Mouse (Mus musculus) left cerebral cortex, postnatal 25 days (tissue): Measurements from ENCODE around the gene Fbrs. TPM values are rescaled to one million over a fixed set of nuclear protein-coding genes. Genes with fewer than 3 reads are reported as not detected.
"Not testable (repeated sequence)": the region's sequence is repeated elsewhere in the genome, so short reads cannot be mapped to it uniquely, and the experiment has no call there.

ENCODE experiments used
- DNase-seq, 2 experiments: peaks; one replicate each; pipeline ENCODE4 v3.0.0; 2022; ENCODE audit warnings: low spot score in 2 of 2, mixed read lengths in 1 of 2
- intact Hi-C: fragments of 180-260 bp; cut with DNase I; formaldehyde crosslinking; loops from one replicate; pipeline ENCODE4 v1.15.1; 2025
- total RNA-seq, 2 experiments: library from RNA; stranded (reverse); gene quantifications; 2 replicates each; pipeline ENCODE4 v1.2.3; 2021

Gene Fbrs
- total RNA-seq, 2 experiments from 2014 or later, result 56.2 to 56.9 TPM

- DNase-seq, result no peak
- intact Hi-C loops, result loop anchor here (5.0 kb wide), 1 partner anchor 112 kb away; no protein-coding TSS in a partner anchor
Measured at GRCm38 (mm10) chr7:127474378-127475070, 4.5 kb upstream of the Fbrs start.

GRCm38 (mm10) chr7:127475186-127475740 lies 3.7 kb upstream of the Fbrs start:
- intact Hi-C loops, result no loop called here
- DNase-seq, result no peak

DNA sequence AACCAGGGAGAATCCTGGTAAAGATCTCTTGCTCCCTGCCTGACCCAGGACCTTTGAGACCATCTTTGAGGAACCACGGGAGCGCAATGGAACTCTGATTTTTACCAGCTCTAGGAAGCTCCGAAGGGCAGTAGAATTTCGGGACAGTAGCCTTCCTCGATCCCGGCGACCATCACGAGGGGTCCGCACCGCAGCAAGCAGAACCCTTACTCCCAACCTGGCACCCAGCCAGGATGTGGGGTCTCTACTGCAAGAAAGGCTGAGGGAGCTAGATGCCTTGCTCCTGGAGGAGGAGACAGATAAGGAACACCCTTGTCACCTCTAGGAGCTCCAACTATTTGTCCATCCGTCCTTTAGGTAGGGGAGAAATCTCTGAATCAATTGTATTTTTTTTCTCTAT lies 2.7 kb upstream of the Fbrs start:
- DNase-seq, result no peak
- intact Hi-C loops, result no loop called here

DNA sequence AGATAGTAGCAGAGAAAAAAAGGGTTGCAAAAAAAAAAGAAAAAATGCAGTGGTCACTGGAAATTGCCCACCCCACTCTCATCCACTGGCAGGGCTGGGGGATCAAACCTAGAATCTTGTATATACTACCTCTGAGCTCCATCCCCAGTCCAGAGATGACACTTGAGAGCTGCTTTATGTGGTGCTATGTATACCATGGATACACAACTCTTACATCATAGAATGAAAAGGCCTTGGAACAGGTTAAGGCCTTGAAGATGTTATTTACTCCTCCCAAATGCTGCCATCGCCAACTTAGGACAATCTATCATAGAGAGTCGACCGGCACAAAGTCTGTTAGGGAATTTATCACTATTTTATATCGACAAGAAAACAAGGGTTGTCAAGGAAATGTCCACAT lies 2.1 kb upstream of the Fbrs start:
- intact Hi-C loops, result no loop called here
- no peak for DNase-seq

- DNase-seq, result peak; percentile 100
- intact Hi-C loops, result loop anchor here (1.0 kb wide), 1 partner anchor 34 kb away; no protein-coding TSS in a partner anchor
Measured at GRCm38 (mm10) chr7:127477687-127478634, 1.0 kb upstream of the Fbrs start.

DNA sequence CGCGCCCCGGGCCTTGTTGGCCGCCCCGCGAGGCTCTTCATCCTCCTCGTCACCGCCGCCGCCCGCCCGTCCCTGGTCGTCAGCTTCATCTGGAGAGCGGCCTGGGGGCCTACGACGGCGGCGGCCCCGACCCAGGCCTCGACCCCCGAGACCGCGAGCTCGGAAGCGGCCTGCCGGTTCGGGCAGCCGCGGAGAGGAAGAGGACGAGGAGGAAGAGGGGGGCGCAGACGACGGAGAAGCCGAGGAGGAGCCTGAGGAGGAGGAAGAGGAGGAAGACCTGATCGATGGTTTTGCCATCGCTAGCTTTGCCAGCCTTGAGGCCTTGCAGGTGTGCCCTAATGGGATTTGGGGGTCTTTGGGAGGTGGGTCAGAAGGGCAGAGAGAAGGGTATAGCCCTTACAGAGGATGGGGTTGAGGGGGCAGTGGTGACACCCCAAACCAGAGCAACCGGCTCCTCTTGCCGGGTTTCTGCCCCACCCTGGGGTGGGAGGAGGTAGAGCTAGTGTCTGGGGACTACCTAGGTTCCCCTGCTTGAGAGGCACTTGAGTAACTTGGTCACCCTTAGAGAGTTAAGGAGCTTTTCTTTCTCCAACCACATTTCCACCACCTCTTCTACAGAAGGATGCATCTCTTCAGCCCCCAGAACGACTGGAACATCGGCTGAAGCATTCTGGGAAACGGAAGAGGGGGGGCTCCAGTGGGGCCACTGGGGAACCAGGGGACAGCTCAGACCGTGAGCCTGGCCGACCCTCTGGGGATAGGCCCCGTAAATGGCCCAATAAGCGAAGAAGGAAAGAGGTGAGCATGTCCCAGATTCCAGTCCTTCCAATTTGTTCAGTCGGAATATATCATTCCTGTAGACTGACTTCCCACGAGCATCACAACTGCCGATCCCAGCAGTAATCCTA lies 573 bp downstream of the Fbrs start:
- intact Hi-C loops, result no loop called here
- DNase-seq, result peak in 1 of 2 experiments; percentile 36

GRCm38 (mm10) chr7:127480321-127480720 lies 1.3 kb downstream of the Fbrs start:
- DNase-seq, result peak in 1 of 2 experiments; percentile 21
- intact Hi-C loops, result no loop called here

DNA sequence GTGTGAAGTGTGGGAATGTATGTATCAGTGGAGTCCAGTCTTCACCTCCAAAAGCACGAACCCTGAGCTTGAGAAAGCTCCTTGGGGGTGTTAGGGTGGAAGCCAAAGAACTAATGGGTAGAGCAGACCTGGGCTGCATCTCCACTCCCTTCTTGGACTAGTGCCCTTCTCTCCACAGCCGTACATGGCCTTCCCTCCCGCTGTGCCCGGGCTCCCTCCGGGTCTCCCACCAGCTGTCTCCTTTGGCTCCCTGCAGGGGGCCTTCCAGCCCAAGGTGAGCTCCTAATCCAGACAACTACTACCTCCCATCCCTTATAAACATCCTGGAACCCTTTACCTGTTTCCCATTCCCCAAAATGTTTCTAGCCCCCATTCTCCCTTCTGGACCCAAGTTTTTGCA lies 6.4 kb downstream of the Fbrs start:
- intact Hi-C loops, result loop anchor here (5.0 kb wide), 1 partner anchor 178 kb away; no protein-coding TSS in a partner anchor

GRCm38 (mm10) chr7:127488364-127488763 lies 9.4 kb downstream of the Fbrs start:
- not testable (repeated sequence) for DNase-seq
- intact Hi-C loops, result loop anchor here (5.0 kb wide), 1 partner anchor 181 kb away; no protein-coding TSS in a partner anchor

More for the DNA sequence above, 6.4 kb downstream of the Fbrs start:
- no peak for DNase-seq

DNA sequence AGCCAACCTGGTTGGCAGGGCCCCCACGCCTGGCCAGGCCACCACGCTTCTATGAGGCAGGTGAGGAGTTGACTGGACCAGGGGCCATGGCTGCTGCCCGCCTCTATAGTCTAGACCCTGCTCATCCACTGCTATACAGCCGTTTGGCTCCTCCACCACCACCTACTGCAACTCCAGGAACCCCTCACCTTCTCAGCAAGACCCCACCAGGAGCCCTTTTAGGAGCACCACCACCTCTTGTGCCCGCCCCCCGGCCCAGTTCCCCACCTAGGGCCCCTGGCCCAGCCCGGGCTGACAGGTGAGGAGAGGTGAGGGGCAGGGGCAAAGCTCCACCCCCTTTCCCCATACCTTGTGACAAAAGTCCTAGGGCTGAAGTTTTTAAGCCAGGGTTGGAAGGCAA lies 11.0 kb downstream of the Fbrs start:
- intact Hi-C loops, result loop anchor here (5.0 kb wide), 1 partner anchor 183 kb away; no protein-coding TSS in a partner anchor
- DNase-seq, result no peak

DNA sequence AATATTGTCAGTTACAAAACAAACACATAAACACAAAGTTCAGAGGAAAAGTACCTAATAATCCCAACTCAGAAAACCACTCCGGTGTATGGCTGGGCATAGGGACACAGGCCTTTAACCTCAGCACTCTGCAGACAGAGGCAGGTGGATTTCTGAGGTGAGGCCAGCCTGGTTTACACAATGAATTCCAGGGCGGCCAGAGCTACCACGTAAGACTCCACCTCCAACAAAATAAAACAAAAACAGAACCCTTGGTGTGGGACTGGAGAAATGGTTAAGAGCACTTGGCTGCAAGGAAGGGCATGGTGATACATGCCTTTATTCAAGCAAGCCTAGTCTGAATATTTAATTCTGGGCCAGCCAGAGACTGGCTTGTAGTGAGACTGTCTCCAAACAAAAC lies 12.8 kb downstream of the Fbrs start:
- no peak for DNase-seq
- intact Hi-C loops, result no loop called here

DNA sequence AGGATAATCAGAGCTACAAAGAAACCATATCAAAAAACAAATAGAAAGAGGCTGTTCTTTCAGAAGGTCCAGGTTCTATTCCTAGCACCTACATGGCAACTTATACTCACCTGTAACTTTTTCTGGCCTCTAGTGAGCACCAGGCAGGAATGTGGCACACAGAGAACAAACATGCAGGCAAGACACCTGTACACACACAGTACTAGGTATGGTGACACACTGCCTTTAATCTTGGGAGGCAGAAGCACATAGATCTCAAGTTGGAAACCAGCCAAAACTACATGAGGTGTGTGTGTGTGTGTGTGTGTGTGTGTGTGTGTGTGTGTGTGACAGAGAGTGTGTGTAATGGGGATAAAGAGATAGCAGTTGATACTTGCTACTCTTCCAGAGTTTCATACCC lies 15.6 kb downstream of the Fbrs start:
- intact Hi-C loops, result no loop called here
- no peak for DNase-seq

DNA sequence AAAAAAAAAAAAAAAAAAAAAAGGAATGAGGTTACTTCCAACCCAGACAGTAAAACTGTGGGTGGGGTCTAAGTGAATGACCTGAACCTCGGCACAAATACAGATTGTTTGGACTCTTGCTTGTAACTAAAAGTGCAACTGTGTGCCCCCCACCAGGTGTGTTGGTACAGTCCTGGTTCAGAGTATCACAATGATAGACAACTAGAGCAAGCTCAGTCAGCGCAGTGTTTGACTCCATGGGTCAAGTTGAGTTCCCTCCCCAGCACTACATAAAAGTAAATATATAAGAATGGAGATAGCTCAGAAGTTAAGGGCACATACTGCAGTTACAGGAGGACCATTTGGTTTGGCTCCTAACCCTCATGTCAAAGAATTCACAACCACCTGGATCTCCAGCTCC lies 18.4 kb downstream of the Fbrs start:
- no peak for DNase-seq
- intact Hi-C loops, result no loop called here

DNA sequence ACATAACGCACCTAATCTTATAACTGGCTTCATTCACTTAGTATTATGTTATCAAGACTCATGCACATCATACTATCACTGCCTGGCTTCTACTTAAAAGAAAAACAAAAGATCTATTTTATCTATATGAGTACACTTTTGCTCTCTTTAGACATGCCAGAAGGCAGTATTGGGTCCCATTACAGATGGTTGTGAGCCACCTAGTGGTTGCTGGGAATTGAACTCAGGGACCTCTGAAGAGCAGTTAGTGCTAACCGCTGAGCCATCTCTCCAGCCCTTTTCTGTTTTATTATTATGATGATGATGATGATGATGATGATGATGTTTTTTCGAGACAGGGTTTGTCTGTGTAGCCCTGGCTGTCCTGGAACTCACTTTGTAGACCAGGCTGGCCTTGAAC lies 19.4 kb downstream of the Fbrs start:
- peak in 1 of 2 experiments; percentile 47 for DNase-seq
- intact Hi-C loops, result loop anchor here (2.0 kb wide), 1 partner anchor 136 kb away; no protein-coding TSS in a partner anchor

DNA sequence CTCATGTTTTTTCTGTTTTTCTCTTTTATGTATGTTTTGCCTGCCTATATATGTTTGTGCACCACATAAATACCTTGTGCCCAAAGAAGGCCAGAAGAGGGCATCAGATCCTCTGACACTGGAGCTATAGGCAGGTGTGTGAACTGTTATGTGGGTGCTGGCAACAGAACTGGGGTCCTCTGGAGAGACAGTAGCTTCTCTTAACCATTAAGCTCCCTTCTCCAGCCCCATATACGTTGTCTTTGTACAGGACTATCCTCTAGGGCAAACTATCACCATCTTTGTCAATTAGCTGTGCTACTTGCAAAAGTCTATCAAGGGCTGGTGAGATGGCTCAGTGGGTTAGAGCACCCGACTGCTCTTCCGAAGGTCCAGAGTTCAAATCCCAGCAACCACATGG lies 29.3 kb downstream of the Fbrs start:
- intact Hi-C loops, result no loop called here
- no peak for DNase-seq

- DNase-seq, intact Hi-C loops: not testable (repeated sequence)
Measured at GRCm38 (mm10) chr7:127509830-127510229, 30.8 kb downstream of the Fbrs start.

GRCm38 (mm10) chr7:127511241-127511640 lies 32.2 kb downstream of the Fbrs start:
- intact Hi-C loops, result no loop called here
- DNase-seq, result no peak

- intact Hi-C loops, result loop anchor here (1.0 kb wide), 1 partner anchor 34 kb away; no protein-coding TSS in a partner anchor
Measured at GRCm38 (mm10) chr7:127511808-127512230, 32.8 kb downstream of the Fbrs start, which contains the start of gene Srcap. Srcap (plus strand) TSS chr7:127511983.

More at GRCm38 (mm10) chr7:127511808-127512230, 32.8 kb downstream of the Fbrs start, which contains the start of gene Srcap:
- DNase-seq, result peak; percentile 95 to 98
